Mouse (Mus musculus): ENCODE measurements around the gene Aym1. TPM values are rescaled to one million over a fixed set of nuclear protein-coding genes. Genes with fewer than 3 reads are reported as not detected.

The Aym1 gene
- not detected for polyA plus RNA-seq (2014; fragmentation: Illumina TruSeq; extraction: RNeasy Lipid Tissue Mini Kit (QIAGEN cat#74804); ENCODE audit: low read depth, low replicate concordance)

DNA sequence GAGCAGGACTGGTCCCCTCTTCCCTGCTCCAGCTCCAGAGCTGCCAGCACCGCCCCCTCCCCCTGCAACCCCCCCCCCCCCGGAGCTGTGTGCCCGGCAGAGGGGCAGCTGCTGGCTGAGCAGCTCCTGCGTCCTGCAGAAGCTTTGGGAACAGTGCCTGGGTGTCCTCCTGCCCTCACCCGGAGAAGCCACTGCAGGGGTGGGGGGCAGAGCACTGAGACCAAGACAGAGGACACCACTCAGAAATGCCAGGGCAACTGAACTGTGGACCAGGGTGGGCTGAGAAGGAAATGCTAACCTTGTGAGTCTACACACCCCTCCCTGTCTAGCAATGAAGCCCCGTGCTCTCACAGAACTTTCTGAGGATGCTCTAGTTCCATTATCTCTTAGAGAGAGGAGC, at the start of gene Aym1:
Gene Aym1, plus strand, starts transcription at position 109 of the 400 bp plus-strand sequence.

DNA sequence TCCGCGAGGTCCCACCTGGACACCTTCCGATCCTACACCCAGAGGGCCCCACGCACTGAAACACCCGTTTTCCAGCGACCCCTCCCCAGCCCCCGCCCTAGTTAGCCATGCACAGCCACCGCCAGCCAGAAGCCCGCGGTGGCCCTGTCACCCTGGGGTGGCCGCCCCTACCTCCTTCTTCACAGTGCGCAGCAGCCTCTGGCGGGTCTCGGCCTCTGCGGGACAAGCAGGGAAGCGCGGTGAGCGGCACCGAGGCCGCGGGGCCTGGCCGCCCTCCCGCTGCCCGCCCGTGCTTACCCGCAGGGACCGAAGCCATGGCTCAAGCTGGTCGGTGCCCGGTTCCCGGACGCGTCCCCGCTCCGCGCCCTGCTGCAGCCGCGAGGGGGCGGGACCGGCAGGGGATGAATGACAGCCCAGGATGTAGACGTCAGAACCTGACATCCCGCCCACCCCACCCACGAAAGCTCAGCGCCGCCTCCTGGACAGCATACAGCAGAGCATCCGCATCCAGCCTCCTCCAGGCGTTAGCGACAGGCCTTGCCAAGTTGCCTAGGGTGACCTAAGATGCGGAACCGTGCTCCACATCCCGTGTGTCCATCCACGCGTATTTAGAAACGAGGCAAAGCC, 46.6 kb upstream of the Aym1 start, which contains the start of gene Sgsm1:
Gene Sgsm1, minus strand, starts transcription at position 410 of the 627 bp plus-strand sequence.

Other genes with a start within 250 kb of the Aym1 start
- 5.7 TPM for gene 2900026A02Rik, start 136.1 kb upstream of the Aym1 start, polyA plus RNA-seq (2014; fragmentation: Illumina TruSeq; extraction: RNeasy Lipid Tissue Mini Kit (QIAGEN cat#74804); ENCODE audit: low read depth, low replicate concordance)
- not detected for gene Tmem211, start 130.4 kb upstream of the Aym1 start, polyA plus RNA-seq (2014; fragmentation: Illumina TruSeq; extraction: RNeasy Lipid Tissue Mini Kit (QIAGEN cat#74804); ENCODE audit: low read depth, low replicate concordance)
- 0.87 TPM for gene Sgsm1, start 46.5 kb upstream of the Aym1 start, polyA plus RNA-seq (2014; fragmentation: Illumina TruSeq; extraction: RNeasy Lipid Tissue Mini Kit (QIAGEN cat#74804); ENCODE audit: low read depth, low replicate concordance)
- gene Wscd2, start 133.0 kb downstream of the Aym1 start, polyA plus RNA-seq (2014; fragmentation: Illumina TruSeq; extraction: RNeasy Lipid Tissue Mini Kit (QIAGEN cat#74804); ENCODE audit: low read depth, low replicate concordance) = 0.35 TPM